Mouse (Mus musculus): ENCODE results near the gene Sarm1. TPM values are rescaled to one million over a fixed set of nuclear protein-coding genes. Genes with fewer than 3 reads are reported as not detected.

The Sarm1 gene
- total RNA-seq, 4 experiments from 2014 or later: 32.1 to 36.7 (median 33.1) TPM

DNA sequence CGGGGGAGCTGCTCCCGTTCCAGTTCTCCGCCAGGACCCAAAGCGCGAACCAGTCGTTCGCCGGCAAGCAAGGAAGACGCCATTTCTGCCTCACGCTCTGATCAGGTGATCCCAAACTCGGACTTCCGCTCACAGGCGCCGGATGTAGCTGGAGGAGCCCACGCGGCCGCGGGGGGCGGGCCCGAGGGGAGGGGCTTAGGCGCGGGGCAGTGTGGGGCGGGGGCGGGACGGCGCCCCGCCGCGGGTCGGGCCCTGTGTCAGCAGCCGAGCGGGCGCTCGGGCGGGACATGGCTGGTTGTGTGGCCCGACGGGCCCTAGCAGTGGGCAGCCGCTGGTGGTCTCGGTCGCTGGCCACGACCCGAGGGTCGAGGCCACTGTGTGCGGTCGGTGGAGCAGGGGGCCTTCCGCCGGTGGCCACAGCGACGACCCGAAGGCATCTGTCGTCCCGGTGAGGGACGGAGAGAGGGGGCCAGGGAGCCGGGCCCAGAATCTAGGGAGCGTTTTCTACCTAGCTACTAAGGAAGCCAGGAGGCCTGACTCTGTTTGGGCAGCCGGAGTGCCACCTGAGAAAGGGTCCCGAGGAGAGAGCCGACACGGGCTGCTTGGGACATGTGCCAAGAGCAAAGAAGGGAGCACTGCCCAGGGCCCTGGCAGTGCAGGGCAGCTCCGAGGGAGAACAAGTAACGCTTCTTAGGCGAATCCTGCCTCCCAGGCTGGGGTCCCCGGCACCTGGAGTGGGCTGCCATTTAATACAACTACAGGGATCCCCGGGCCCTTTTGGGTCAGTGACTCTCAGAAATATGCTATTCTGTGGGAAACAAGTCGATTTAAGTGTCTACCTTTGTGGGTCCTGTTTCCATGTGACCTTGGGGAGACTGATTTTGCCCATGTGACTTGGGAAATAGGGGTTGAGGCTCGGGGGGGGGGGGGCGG lies 14.7 kb upstream of the Sarm1 start, which contains the start of the genes Tmem199 and Poldip2:
TSS of gene Tmem199 (minus strand) at position 148 of the 933 bp plus-strand sequence.
TSS of gene Poldip2 (plus strand) at position 169 of the 933 bp plus-strand sequence.
- DNase-seq (ENCODE audit: low spot score in 2 of 2): peak; percentile 65 to 87

- no peak for DNase-seq (ENCODE audit: low spot score in 2 of 2)
Observed at GRCm38 (mm10) chr11:78509148-78509547, 11.6 kb upstream of the Sarm1 start.

GRCm38 (mm10) chr11:78505430-78505829 lies 7.9 kb upstream of the Sarm1 start:
- no peak for DNase-seq (ENCODE audit: low spot score in 2 of 2)

- DNase-seq (ENCODE audit: low spot score in 2 of 2): no peak
Observed at GRCm38 (mm10) chr11:78502909-78503650, 5.5 kb upstream of the Sarm1 start, which contains the start of gene Sebox. Gene Sebox, plus strand, starts transcription at chr11:78503447.

DNA sequence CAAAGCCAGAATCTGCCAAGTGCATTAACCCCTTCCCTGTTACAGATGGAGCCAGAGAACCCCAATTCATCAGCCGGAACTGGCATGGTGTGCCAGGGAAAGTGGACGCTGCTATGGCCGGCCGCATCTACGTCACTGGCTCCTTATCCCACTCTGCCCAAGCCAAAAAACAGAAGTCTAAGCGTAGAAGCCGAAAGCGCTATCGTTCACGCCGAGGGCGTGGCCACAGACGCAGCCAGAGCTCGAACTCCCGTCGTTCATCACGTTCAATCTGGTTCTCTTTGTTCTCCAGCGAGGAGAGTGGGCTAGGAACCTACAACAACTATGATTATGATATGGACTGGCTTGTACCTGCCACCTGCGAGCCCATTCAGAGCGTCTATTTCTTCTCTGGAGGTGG lies 4.0 kb upstream of the Sarm1 start:
- DNase-seq (ENCODE audit: low spot score in 2 of 2): no peak

GRCm38 (mm10) chr11:78500623-78501202 lies 3.2 kb upstream of the Sarm1 start:
- DNase-seq (ENCODE audit: low spot score in 2 of 2): no peak

DNA sequence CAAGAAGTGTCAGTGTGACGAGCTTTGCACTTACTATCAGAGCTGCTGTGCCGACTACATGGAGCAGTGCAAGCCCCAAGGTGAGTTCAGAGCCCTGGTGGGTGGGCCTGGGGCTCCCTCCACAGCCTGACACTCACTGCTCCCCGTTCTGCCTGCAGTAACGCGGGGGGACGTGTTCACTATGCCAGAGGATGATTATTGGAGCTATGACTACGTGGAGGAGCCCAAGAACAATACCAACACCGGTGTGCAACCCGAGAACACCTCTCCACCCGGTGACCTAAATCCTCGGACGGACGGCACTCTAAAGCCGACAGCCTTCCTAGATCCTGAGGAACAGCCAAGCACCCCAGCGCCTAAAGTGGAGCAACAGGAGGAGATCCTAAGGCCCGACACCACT lies 2.0 kb upstream of the Sarm1 start:
- DNase-seq (ENCODE audit: low spot score in 2 of 2): no peak

- no peak for DNase-seq (ENCODE audit: low spot score in 2 of 2)
Observed at GRCm38 (mm10) chr11:78499004-78499403, 1.4 kb upstream of the Sarm1 start, which contains the start of gene Vtn. Gene Vtn, plus strand, starts transcription at chr11:78499091.

DNA sequence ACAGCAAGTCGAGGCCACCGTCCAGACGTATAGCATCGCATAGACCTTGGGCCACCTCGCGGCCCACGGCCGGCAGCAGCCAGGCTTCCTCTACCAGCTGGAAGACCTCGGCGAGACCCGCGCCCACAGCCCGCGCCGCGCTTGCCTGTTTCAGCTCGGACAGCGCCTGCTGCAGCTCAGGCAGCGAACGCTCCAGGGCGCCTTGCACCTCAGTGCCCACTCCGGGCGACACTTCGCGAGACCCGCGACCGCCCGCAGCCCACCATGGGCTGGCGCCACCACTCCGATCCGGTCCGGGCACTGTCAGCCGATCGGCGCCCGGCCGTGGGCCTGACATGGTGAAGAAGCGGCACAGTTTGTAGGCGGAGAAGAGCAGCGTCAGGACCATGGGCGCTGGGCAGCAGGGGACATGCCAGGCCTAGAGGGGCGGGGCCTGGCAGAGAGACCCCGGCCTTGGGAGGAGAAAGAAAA lies 448 bp downstream of the Sarm1 start:
- peak in 1 of 2 experiments; percentile 42 for DNase-seq (ENCODE audit: low spot score in 2 of 2)

- DNase-seq (ENCODE audit: low spot score in 2 of 2): no peak
Observed at GRCm38 (mm10) chr11:78495904-78496303, 1.6 kb downstream of the Sarm1 start.

DNA sequence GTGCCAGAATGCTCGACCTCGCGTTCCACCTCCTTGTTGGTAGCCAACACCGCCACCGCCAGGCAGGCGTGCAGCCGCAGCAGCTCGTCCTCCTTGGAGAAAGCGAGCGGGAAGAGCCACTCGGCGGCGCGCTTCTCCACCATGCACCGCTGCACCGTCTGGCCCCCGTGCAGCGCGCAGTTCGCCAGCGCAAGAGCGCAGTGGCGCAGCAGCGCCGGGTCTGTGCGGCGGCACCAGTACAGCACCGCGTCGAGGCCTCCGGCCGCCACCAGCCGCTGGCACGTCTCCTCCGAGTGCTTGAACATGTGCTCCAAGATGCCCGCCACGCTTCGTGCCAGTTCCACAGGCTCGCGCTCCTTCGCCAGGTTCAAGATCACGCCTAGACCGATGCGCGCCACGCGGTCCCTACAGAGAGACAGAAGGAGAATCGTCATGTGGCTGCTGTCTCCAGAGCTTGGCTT lies 6.7 kb downstream of the Sarm1 start:
- peak in 1 of 2 experiments; percentile 32 for DNase-seq (ENCODE audit: low spot score in 2 of 2)

- DNase-seq (ENCODE audit: low spot score in 2 of 2): peak in 1 of 2 experiments; percentile 68
Observed at GRCm38 (mm10) chr11:78488168-78488567, 9.4 kb downstream of the Sarm1 start.

DNA sequence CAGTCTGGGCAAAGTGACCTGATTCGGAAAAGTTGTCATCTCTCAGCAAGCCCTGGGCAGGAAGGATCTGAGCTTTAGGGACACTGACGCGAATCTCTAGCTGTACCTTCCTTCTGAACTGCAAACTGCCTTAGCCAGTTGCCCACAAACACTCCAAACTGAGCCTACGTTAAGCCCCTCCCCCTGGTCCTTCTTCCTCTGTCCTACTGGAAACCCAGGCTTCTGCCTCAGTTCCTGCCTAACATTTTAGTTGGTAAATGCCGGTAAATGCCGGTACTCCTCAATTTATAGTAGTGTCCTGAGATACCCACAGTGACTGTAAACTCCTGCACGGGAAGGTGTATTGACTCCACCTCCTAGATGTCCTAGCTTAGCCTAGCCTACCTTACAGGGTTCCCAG lies 13.9 kb downstream of the Sarm1 start:
- DNase-seq (ENCODE audit: low spot score in 2 of 2): no peak

- no peak for DNase-seq (ENCODE audit: low spot score in 2 of 2)
Observed at GRCm38 (mm10) chr11:78475289-78475688, 22.3 kb downstream of the Sarm1 start.

DNA sequence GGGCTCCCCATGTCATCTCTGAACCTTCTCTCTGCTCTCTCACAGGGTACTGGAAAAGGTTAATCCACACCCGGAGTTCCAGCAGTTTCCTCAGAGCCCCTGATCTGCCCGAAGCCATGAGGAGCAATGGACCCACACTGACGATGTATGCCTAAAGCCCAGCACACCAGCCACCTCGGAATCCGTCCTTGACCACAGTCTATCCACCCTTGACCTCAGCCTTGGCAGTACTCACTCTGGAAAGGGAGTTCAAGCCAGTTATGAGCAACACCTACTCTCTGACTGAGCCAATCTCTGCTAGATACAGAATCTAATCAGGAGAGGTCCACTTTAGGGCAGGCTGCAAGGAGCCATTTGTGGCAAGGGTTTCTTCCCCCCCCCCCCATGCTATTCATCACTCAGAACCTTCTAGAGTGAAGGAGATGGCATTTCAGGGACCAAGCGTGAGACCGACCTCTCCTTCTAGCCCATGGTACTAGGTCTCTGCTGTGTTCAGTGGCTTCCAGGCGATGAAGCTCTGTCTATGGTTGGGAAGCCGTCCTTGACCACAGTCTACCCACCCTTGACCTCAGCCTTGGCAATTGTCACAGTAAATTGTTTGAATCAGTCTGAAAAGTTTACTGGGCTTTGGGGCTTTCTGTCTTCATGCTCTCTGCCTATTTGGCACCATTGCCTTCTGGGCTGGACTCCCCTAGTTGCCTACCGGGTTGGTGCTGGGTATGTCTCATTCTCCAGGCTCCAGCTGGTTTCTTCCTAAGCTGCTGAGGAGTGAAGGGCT lies 26.0 kb downstream of the Sarm1 start:
- DNase-seq (ENCODE audit: low spot score in 2 of 2): no peak

GRCm38 (mm10) chr11:78467932-78468331 lies 29.6 kb downstream of the Sarm1 start:
- DNase-seq (ENCODE audit: low spot score in 2 of 2): no peak

DNA sequence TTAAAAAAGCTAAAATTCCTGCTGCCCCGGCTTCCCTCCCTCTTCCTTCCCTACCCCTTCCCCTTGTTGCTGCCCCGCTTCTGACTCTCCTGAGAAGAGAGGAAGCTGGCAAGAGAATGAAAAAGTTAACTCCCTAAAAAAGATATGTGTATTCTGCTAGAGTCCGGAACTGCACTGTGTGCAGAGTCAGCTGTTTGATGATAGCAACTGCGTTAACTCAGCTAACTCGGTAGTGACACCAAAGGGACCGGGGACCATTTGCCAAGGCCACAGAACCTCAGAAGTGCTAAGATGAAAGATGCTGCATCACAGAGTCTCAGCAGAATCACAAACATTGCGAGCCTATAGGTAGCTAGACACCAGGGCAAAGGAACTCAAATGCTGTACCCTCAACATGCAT lies 30.0 kb downstream of the Sarm1 start:
- no peak for DNase-seq (ENCODE audit: low spot score in 2 of 2)

- DNase-seq (ENCODE audit: low spot score in 2 of 2): no peak
Observed at GRCm38 (mm10) chr11:78466242-78466912, 31.2 kb downstream of the Sarm1 start.

GRCm38 (mm10) chr11:78465568-78466180 lies 31.9 kb downstream of the Sarm1 start, which contains the start of gene Slc46a1:
Gene Slc46a1, plus strand, starts transcription at chr11:78465697.
- DNase-seq (ENCODE audit: low spot score in 2 of 2): peak; percentile 53 to 70
